ENCODE assay signal across 18 mouse cellular contexts in the genomic region with DNA sequence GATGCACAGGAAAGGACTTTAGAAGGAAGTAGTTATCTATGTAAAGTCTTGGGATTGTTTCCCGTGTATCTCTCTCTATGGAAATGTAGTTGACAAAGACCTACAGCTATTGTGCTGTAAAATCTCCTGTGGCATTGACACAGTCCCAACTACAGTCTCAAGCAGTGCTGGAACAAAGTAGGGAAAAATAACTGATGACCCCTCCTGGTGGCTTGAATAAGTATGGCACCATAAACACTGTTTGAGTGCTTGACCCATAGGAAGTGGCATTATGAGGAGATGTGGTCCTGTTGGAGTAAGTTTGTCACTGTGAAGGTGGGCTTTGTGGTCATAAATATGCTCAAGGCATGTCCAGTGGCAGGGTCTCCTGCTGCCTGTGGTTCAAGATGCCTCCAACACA.
DNase-seq lines count a peak whose midpoint lies in the region; ATAC-seq and TF ChIP-seq lines count a peak whose summit lies in the region.
"Had no signal": no experiment of that assay in that cellular context is flagged by ENCODE, and none has a peak within 500 bp of the region (broad histone marks: within the 10 kb centered on the region; RNA-seq: fewer than 3 reads in every experiment).

No protein-coding gene starts in this region.

- no peak overlapping the region for H3K4me2 ChIP-seq in intestine, postnatal 0 days (replicated peaks; ENCODE audit: low read depth)
- no peak overlapping the region for H3K4me2 ChIP-seq in intestine, embryonic 15.5 days (replicated peaks)
- no peak overlapping the region for H3K4me2 ChIP-seq in CH12.LX (ENCODE audit: insufficient read depth, low read depth, poor library complexity, severe bottlenecking)
- H3K4me2 ChIP-seq: forebrain, embryonic 12.5 days; heart, embryonic 15.5 days; liver, embryonic 13.5 days had no signal

- H3K27ac ChIP-seq in intestine, postnatal 0 days (ENCODE audit: low read depth, low read length), result no peak overlapping the region
- H3K27ac ChIP-seq in intestine, embryonic 15.5 days, result no peak overlapping the region
- no peak overlapping the region for H3K27ac ChIP-seq in CH12.LX (ENCODE audit: insufficient read depth, low read depth)
- H3K27ac ChIP-seq: forebrain, embryonic 12.5 days; heart, embryonic 15.5 days; liver, embryonic 13.5 days had no signal

- in situ Hi-C loops in CH12.LX (cut with MboI; ENCODE audit: low pct_ligation_motif_present, low pct_unique_long_range_greater_than_20kb, low sequenced_read_pairs), result no loop called here

- no peak overlapping the region for H3K4me3 ChIP-seq in intestine, postnatal 0 days (ENCODE audit: low read depth, low read length)
- no peak overlapping the region for H3K4me3 ChIP-seq in intestine, embryonic 15.5 days (replicated peaks)
- no peak overlapping the region for H3K4me3 ChIP-seq in CH12.LX (replicated peaks in 1 of 3; ENCODE audit: low read depth in 2 of 3, low read length in 2 of 3, poor library complexity in 1 of 3)
- H3K4me3 ChIP-seq: forebrain, embryonic 12.5 days; heart, embryonic 15.5 days; liver, embryonic 13.5 days had no signal

- no peaks in the 10 kb centered on the region for H3K9me3 ChIP-seq in intestine, postnatal 0 days (ENCODE audit: control insufficient read depth)
- H3K9me3 ChIP-seq in intestine, embryonic 15.5 days, result no peaks in the 10 kb centered on the region
- H3K9me3 ChIP-seq in CH12.LX (replicated peaks; ENCODE audit: low read length), result no peaks in the 10 kb centered on the region
- H3K9me3 ChIP-seq: heart, embryonic 15.5 days; liver, embryonic 13.5 days had no signal

- peak; percentile 39 for TF ChIP-seq CTCF in intestine, postnatal 0 days (IDR thresholded peaks at IDR 0.05; ENCODE audit: low read depth)
- TF ChIP-seq CTCF in CH12.LX (conservative IDR thresholded peaks at IDR 0.05 in 1 of 2, IDR thresholded peaks at IDR 0.05 in 1 of 2; ENCODE audit: low read depth in 2 of 2, low read length in 2 of 2), result peak in 1 of 2 experiments; percentile 34; a peak in 1 of 4 replicates

- peak; percentile 6 to 9 for DNase-seq in cerebellum, postnatal 14 days
- no peak for DNase-seq in cerebellum, adult 18-20 months
- peak; percentile 2 for DNase-seq in CH12.LX (ENCODE audit: extremely low read depth)
- peak; percentile 16 for DNase-seq in embryo, embryonic 10.5 days (ENCODE audit: low spot score)
- no peak for DNase-seq in right cerebral cortex, adult 2 months (ENCODE audit: low spot score in 2 of 2)
- DNase-seq in spleen, adult 18-20 months, result no peak
- DNase-seq: adrenal gland, postnatal 14 days; cerebellum, postnatal 25 days; heart, adult 11 months; liver, embryonic 13.5 days; lung, postnatal 10 days; right cerebral cortex, adult 18-20 months; thymus, postnatal 25 days had no signal

- peak; percentile 3; the same call in 1 of the 2 replicates for TF ChIP-seq RAD21 in CH12.LX (IDR thresholded peaks at IDR 0.05; ENCODE audit: low read depth, low read length)

- no peak for TF ChIP-seq POLR2A in CH12.LX (IDR thresholded peaks at IDR 0.05; ENCODE audit: low read depth, low read length)

- dilution Hi-C loops in CH12.LX (cut with MboI; ENCODE audit: extremely low pct_ligation_motif_present, extremely low pct_unique_long_range_greater_than_20kb, low sequenced_read_pairs), result no loop called here

- no peak overlapping the region for H3K9ac ChIP-seq in intestine, postnatal 0 days (ENCODE audit: low read depth, low read length)
- no peak overlapping the region for H3K9ac ChIP-seq in intestine, embryonic 15.5 days
- H3K9ac ChIP-seq in CH12.LX (ENCODE audit: insufficient read depth, low read depth), result no peak overlapping the region
- H3K9ac ChIP-seq: forebrain, embryonic 12.5 days; heart, embryonic 15.5 days; liver, embryonic 13.5 days had no signal

- H3K79me2 ChIP-seq in CH12.LX (replicated peaks; ENCODE audit: control insufficient read depth, extremely low read depth, insufficient read depth, poor library complexity, severe bottlenecking), result no peaks in the 10 kb centered on the region

- no peak for TF ChIP-seq EP300 in CH12.LX (IDR thresholded peaks at IDR 0.05; ENCODE audit: low read length)

- no peaks in the 10 kb centered on the region for H3K36me3 ChIP-seq in intestine, postnatal 0 days (ENCODE audit: control insufficient read depth, insufficient read depth)
- no peaks in the 10 kb centered on the region for H3K36me3 ChIP-seq in intestine, embryonic 15.5 days
- no peaks in the 10 kb centered on the region for H3K36me3 ChIP-seq in CH12.LX (replicated peaks in 1 of 2; ENCODE audit: control insufficient read depth in 1 of 2, insufficient read depth in 1 of 2, low read length in 1 of 2)
- H3K36me3 ChIP-seq: forebrain, embryonic 12.5 days; heart, embryonic 15.5 days; liver, embryonic 13.5 days had no signal

- no peaks in the 10 kb centered on the region for H3K4me1 ChIP-seq in intestine, postnatal 0 days (replicated peaks; ENCODE audit: control insufficient read depth, insufficient read depth, low read length)
- H3K4me1 ChIP-seq in intestine, embryonic 15.5 days (replicated peaks), result no peaks in the 10 kb centered on the region
- H3K4me1 ChIP-seq in CH12.LX (ENCODE audit: control insufficient read depth in 1 of 2, insufficient read depth in 2 of 2), result no peaks in the 10 kb centered on the region
- H3K4me1 ChIP-seq: forebrain, embryonic 12.5 days; heart, embryonic 15.5 days; liver, embryonic 13.5 days had no signal

- WGBS in intestine, postnatal 0 days, result 59% methylated on average over 1 of the region's 1 CpGs
- WGBS in intestine, embryonic 15.5 days, result 70% methylated on average over 1 of the region's 1 CpGs

- ATAC-seq in intestine, postnatal 0 days, result no peak
- ATAC-seq in intestine, embryonic 15.5 days, result no peak
- ATAC-seq: hindbrain, embryonic 16.5 days had no signal

- H3K27me3 ChIP-seq in intestine, postnatal 0 days (replicated peaks; ENCODE audit: control insufficient read depth, insufficient read depth, low read length), result no peaks in the 10 kb centered on the region
- no peaks in the 10 kb centered on the region for H3K27me3 ChIP-seq in intestine, embryonic 15.5 days (replicated peaks)
- H3K27me3 ChIP-seq in CH12.LX (replicated peaks), result no peaks in the 10 kb centered on the region
- H3K27me3 ChIP-seq: forebrain, embryonic 12.5 days; heart, embryonic 15.5 days; liver, embryonic 13.5 days had no signal

TF ChIP-seq in CH12.LX, 34 proteins besides CTCF, POLR2A, EP300 and RAD21:
- TF ChIP-seq ETS1 (conservative IDR thresholded peaks at IDR 0.05; ENCODE audit: low read depth, low read length), result no peak
- no peak for TF ChIP-seq UBTF (IDR thresholded peaks at IDR 0.05; ENCODE audit: low read depth, low read length)
- no peak for TF ChIP-seq ELF1 (IDR thresholded peaks at IDR 0.05; ENCODE audit: low read depth, low read length)
- peak; percentile 9; the same call in 1 of the 2 replicates for TF ChIP-seq SMC3 (IDR thresholded peaks at IDR 0.05; ENCODE audit: low read depth, low read length)
- no peak for TF ChIP-seq NRF1 (IDR thresholded peaks at IDR 0.05; ENCODE audit: low read depth, low read length)

Comparison
In these comparisons a context has a peak if more than half of its experiments do, and no peak if none do; other contexts are left out.
1. DNase-seq: peak in cerebellum, postnatal 14 days (2 of 2), CH12.LX (single experiment) and embryo, embryonic 10.5 days (single experiment); none in cerebellum, adult 18-20 months (0 of 2), right cerebral cortex, adult 2 months (0 of 2) and spleen, adult 18-20 months (0 of 2).